Mouse (Mus musculus): Measurements from ENCODE around the gene Sox5.

GRCm38 (mm10) chr6:144203013-144203412 lies 578.8 kb downstream of the Sox5 start:
- TF ChIP-seq CTCF (IDR thresholded peaks at IDR 0.05): no peak
- TF ChIP-seq POLR2A (IDR thresholded peaks at IDR 0.05; ENCODE audit: insufficient read depth, low read depth, low read length): no peak
- TF ChIP-seq EP300 (IDR thresholded peaks at IDR 0.05; ENCODE audit: insufficient read depth, low read depth, low read length): no peak

All from heart, adult 2 months (tissue).